Mouse (Mus musculus) stomach, postnatal 0 days (tissue): ENCODE data around the gene Pgc. TPM values are rescaled to one million over a fixed set of nuclear protein-coding genes. Genes with fewer than 3 reads are reported as not detected.
A peak's percentile ranks its signal among the peaks of the same experiment; 100 is the strongest.

ENCODE experiments used
- ATAC-seq: fragments of 200-750 bp; cut with Nextera tagmentation; 2 replicates; pipeline ENCODE4 v1.8.0; 2017; ENCODE audit not compliant: low FRiP score, low TSS enrichment
- DNase-seq: peaks from one replicate; pipeline ENCODE4 v3.0.0-alpha.2; 2016; ENCODE audit warnings: low spot score
- H3K27ac ChIP-seq: fragments of 300-500 bp; sonication (generic); replicated peaks from 2 replicates; pipeline ENCODE4 v1.5.1; 2014; ENCODE audit warnings: mild to moderate bottlenecking, control low read depth
- H3K27me3 ChIP-seq: fragments of 300-500 bp; sonication (generic); 2 replicates; pipeline ENCODE4 v1.6.1; 2014; ENCODE audit warnings: low read length; ENCODE audit not compliant: control insufficient read depth, insufficient read depth
- H3K36me3 ChIP-seq: fragments of 300-500 bp; sonication (generic); 2 replicates; pipeline ENCODE4 v1.6.1; 2014; ENCODE audit warnings: low read length, mixed read lengths; ENCODE audit not compliant: control insufficient read depth, insufficient read depth
- H3K4me1 ChIP-seq: fragments of 300-500 bp; sonication (generic); replicated peaks from 2 replicates; pipeline ENCODE4 v1.6.1; 2014; ENCODE audit warnings: antibody characterized with exemption; ENCODE audit not compliant: control insufficient read depth, insufficient read depth
- H3K4me2 ChIP-seq: fragments of 300-500 bp; sonication (generic); replicated peaks from 2 replicates; pipeline ENCODE4 v1.6.1; 2014; ENCODE audit warnings: low read depth, mild to moderate bottlenecking, control low read depth, moderate library complexity
- H3K4me3 ChIP-seq: fragments of 300-500 bp; sonication (generic); 2 replicates; pipeline ENCODE4 v1.5.1; 2014; ENCODE audit warnings: low read depth, low read length, control low read depth
- H3K9ac ChIP-seq: fragments of 300-500 bp; sonication (generic); 2 replicates; pipeline ENCODE4 v1.6.1; 2014; ENCODE audit warnings: mild to moderate bottlenecking, low read length, control low read depth, mixed read lengths
- H3K9me3 ChIP-seq: fragments of 300-500 bp; sonication (generic); 2 replicates; pipeline ENCODE4 v1.6.1; 2016; ENCODE audit warnings: low read length; ENCODE audit not compliant: control insufficient read depth
- CTCF ChIP-seq: IDR thresholded peaks from 2 replicates; pipeline ENCODE4 v1.5.1; 2016; ENCODE audit warnings: antibody characterized with exemption, low read depth, mild to moderate bottlenecking, moderate library complexity
- EP300 ChIP-seq: optimal IDR thresholded peaks from 2 replicates; pipeline ENCODE3; 2016; ENCODE audit warnings: antibody characterized with exemption
- WGBS: fragments of 180-500 bp; shearing (Covaris S2); extraction: QIAGEN DNeasy Blood & Tissue Kit; methylation state at CpG from one replicate; pipeline ENCODE4 v1.1.7; 2014; 5-methylcytosine and 5-hydroxymethylcytosine counted together
- polyA plus RNA-seq: library from polyadenylated mRNA; unstranded; fragments of >200 nt; fragmentation: Nextera tagmentation; extraction: Ambion mirVana; gene quantifications from 2 replicates; pipeline ENCODE4 v1.2.1, GENCODE M21; 2015

Gene Pgc
- polyA plus RNA-seq, 1 experiment from 2014 or later = 1,647 TPM

DNA sequence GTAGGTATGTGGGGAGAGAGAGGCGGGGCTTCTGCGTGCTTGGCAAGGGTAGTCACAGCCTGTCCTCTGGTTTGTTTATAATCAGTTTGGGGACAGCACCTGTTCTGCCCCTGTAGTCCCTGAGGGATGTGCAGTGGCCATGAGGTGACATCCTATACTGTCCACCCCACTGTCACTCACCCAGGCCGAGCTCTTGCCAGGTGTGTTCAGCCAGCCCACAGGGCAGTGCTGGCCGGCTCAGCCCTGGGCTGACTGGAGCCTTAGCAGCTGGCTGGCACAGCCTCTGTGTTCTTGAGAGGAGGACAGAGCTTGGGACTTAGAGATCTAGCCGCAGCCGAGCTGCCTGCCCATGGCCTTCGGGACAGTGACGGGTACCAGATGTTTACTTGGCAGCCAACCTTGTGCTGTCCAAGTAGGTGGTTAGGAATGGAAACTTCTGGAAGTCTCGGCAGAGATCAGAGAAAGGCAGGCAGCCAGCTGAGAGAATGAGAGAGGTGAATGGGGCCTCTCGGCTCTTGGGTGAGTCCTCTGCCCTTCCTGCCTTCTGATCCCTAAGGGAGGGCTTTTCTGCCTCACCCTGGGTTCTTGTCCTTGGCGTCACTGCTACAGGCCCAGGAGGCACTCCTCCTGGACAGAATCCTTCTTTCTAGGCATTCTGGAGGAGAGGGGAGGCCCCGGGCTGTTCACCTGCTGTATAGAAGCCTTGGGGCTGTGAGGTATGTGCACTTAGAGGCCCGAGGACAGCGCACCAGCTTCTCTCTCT, 22.3 kb downstream of the Pgc start:
- H3K27me3 ChIP-seq = no peaks in the 10 kb centered on the region
- peak; percentile 77 for ATAC-seq
- peak overlapping the region; percentile 53 for H3K27ac ChIP-seq
- no peaks in the 10 kb centered on the region for H3K9me3 ChIP-seq
- peak overlapping the region; percentile 23 for H3K9ac ChIP-seq
- no peak overlapping the region for H3K4me3 ChIP-seq
- peaks cover 4% of the 10 kb centered on the region; the same call in 1 of the 2 replicates for H3K4me1 ChIP-seq
- peak; percentile 38 for DNase-seq
- TF ChIP-seq CTCF (no peak), EP300 (no peak)
- no peak overlapping the region for H3K4me2 ChIP-seq
- WGBS = 37% methylated on average over 14 of the region's 14 CpGs
- no peaks in the 10 kb centered on the region for H3K36me3 ChIP-seq

DNA sequence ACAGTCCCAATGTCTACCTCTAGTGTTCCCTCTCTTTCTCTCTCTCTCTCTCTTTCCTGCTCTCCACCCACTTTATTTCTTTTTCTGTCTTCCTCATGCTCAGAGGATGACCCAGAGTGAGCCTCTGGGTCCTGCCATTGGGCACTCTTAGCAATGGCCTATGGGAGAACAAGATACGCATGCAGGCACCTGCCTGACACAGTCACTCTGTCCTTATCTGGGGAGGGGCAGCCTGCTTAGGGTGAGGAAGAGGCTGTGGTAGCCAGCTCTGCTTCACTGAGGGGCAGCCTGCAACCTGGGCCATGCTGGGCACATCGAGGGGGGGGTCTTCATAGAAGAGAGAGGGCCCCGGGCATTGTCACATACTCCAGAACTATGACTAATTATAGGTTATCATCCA, 23.0 kb downstream of the Pgc start:
- 84% methylated on average over 3 of the region's 3 CpGs for WGBS
- H3K4me1 ChIP-seq = peaks cover 4% of the 10 kb centered on the region; the same call in 1 of the 2 replicates
- no peak overlapping the region for H3K27ac ChIP-seq
- H3K36me3 ChIP-seq = no peaks in the 10 kb centered on the region
- no peak overlapping the region for H3K4me2 ChIP-seq
- no peaks in the 10 kb centered on the region for H3K9me3 ChIP-seq
- H3K9ac ChIP-seq = no peak overlapping the region
- ATAC-seq (peak; percentile 8; the same call in 1 of the 2 replicates), DNase-seq (no peak)
- TF ChIP-seq CTCF (no peak), EP300 (no peak)
- H3K4me3 ChIP-seq = no peak overlapping the region
- H3K27me3 ChIP-seq = no peaks in the 10 kb centered on the region

DNA sequence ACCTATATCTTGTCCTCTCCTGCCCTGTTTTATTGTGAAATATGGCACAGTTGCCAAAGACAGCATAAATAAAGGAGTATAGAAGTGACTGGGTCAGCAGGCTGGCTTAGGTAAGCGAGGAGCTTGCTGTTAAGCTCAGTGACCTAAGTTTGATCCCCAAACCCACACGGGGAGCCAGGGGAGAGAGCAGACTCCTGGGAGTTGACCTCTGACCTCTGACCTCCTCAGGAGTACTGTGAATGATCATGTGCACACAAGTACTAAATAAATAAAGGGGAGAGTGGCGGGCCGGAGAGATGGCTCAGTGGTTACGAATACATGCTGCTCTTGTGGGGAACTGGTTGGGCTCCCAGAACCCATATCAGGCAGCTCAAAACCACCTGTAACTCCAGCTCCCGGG, 23.5 kb downstream of the Pgc start:
- Histone ChIP-seq H3K27me3 (no peaks in the 10 kb centered on the region), H3K4me1 (peaks cover 4% of the 10 kb centered on the region; the same call in 1 of the 2 replicates), H3K27ac (no peak overlapping the region), H3K9me3 (no peaks in the 10 kb centered on the region), H3K4me2 (no peak overlapping the region), H3K4me3 (no peak overlapping the region), H3K9ac (no peak overlapping the region), H3K36me3 (no peaks in the 10 kb centered on the region)
- WGBS = 57% methylated on average over 6 of the region's 6 CpGs
- DNase-seq = no peak
- no peak for TF ChIP-seq CTCF
- TF ChIP-seq EP300 = no peak
- no peak for ATAC-seq

DNA sequence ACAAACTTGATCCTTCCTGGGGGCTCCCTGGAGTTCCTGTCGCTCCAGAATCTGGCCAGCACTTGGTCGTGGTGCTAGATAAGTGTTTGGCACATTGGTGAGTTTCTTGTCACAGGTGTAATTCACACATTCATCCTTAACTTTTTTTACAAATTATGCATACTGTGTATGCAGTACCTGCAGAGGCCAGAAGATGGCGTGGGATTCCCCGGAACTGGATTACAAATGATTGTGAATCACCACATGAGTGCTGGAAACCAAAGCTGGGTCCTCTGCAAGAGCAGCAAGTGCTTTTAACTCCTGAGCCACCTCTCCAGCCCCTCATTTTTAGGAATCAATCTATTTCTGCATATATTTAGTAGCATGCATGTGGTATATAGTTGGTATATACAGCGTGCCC, 25.2 kb downstream of the Pgc start:
- Histone ChIP-seq H3K4me2 (no peak overlapping the region), H3K27ac (no peak overlapping the region), H3K9ac (no peak overlapping the region), H3K4me3 (no peak overlapping the region), H3K9me3 (no peaks in the 10 kb centered on the region), H3K27me3 (no peaks in the 10 kb centered on the region), H3K4me1 (peaks cover 4% of the 10 kb centered on the region; the same call in 1 of the 2 replicates), H3K36me3 (no peaks in the 10 kb centered on the region)
- no peak for TF ChIP-seq EP300
- peak; percentile 37 for TF ChIP-seq CTCF
- WGBS = 77% methylated on average over 5 of the region's 5 CpGs
- DNase-seq (no peak), ATAC-seq (no peak)

DNA sequence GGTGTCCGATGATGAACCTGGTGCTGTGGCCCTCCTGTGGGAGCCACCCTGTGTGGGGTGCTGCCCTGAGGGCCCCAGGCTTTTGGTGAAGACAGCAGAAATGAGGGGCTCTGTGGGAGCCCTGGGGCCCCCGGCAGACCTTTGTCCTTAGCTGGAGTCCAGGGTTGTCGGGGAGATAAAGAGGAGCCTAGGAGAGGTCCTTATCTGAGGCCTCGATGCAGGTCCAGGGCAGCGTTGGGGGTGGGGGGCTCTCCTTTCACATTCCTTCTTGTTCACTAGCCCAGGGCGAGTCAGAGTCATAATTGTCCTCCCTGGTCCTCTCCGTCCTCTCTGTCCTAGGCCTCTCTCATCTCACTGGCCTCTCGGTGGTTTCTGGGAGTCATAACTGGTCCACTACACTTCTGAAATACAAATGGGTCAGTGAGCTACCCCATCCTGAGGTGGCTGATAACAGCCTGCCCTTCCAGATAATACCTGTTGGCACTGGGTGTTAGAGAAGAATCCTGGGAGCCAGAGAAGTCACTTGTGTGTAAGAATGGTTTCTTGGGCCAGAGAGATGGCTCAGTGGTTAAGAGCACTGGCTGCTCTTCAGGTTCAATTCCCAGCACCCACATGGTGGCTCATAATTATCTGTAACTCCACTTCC, 26.6 kb downstream of the Pgc start:
- H3K27me3 ChIP-seq = no peaks in the 10 kb centered on the region
- DNase-seq = no peak
- no peak for ATAC-seq
- H3K4me3 ChIP-seq = no peak overlapping the region
- H3K36me3 ChIP-seq = no peaks in the 10 kb centered on the region
- H3K4me2 ChIP-seq = no peak overlapping the region
- no peak overlapping the region for H3K27ac ChIP-seq
- peaks cover 4% of the 10 kb centered on the region; the same call in 1 of the 2 replicates for H3K4me1 ChIP-seq
- TF ChIP-seq CTCF (no peak), EP300 (no peak)
- H3K9ac ChIP-seq = no peak overlapping the region
- H3K9me3 ChIP-seq = no peaks in the 10 kb centered on the region
- WGBS = 74% methylated on average over 8 of the region's 8 CpGs

DNA sequence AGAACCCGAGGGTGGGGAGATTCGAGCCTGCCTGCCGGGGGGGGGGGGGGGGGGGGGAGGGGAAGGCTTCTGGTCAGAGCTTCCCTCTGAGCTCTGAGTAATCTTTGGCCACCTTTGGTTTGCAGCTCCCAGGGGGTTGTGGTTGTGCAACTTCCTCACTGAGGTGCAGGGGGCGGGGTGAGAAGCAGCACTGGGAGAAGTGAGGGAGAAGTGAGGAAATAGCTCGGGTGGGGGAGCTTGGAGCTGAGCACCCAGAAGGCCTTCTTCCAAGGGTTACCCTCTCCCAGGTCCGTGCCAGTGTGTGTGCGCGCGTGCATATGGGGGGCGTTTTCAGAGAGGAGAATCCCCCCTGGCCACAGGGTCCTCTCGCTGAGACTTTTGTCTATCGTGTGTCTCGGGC, 27.6 kb downstream of the Pgc start:
- Histone ChIP-seq H3K36me3 (no peaks in the 10 kb centered on the region), H3K4me3 (no peak overlapping the region), H3K9me3 (no peaks in the 10 kb centered on the region), H3K4me2 (no peak overlapping the region), H3K27me3 (no peaks in the 10 kb centered on the region), H3K9ac (no peak overlapping the region), H3K4me1 (no peaks in the 10 kb centered on the region), H3K27ac (no peak overlapping the region)
- ATAC-seq = no peak
- 74% methylated on average over 12 of the region's 13 CpGs for WGBS
- peak; percentile 63 for DNase-seq
- TF ChIP-seq CTCF (no peak), EP300 (no peak)
